Mouse (Mus musculus) right cerebral cortex, postnatal 14 days (tissue): ENCODE measurements around the gene Chia1.
A peak's percentile ranks its signal among the peaks of the same experiment; 100 is the strongest.
"Not testable (repeated sequence)": the region's sequence is repeated elsewhere in the genome, so short reads cannot be mapped to it uniquely, and the experiment has no call there.

Experiments used
- DNase-seq: peaks from one replicate; pipeline ENCODE4 v3.0.0; 2022

Chia1 gene

GRCm38 (mm10) chr3:106112929-106113328, at the start of gene Chia1:
Gene Chia1, plus strand, starts transcription at chr3:106113229.
- DNase-seq = no peak

DNA sequence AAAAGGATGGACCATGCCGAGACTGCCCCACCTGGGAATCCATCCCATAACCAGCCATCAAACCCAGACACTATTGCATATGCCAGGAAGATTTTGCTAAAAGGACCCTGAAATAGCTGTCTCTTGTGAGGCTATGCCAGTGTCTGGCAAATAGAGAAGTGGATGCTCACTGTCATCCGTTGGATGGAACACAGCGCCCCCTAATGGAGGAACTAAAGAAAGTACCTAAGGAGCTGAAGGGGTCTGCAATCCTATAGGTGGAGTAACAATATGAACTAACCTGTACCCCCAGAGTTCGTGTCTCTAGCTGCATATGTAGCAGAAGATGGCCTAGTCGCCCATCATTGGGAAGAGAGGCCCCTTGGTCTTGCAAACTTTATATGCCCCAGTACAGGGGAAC, 45.3 kb upstream of the Chia1 start:
- not testable (repeated sequence) for DNase-seq

DNA sequence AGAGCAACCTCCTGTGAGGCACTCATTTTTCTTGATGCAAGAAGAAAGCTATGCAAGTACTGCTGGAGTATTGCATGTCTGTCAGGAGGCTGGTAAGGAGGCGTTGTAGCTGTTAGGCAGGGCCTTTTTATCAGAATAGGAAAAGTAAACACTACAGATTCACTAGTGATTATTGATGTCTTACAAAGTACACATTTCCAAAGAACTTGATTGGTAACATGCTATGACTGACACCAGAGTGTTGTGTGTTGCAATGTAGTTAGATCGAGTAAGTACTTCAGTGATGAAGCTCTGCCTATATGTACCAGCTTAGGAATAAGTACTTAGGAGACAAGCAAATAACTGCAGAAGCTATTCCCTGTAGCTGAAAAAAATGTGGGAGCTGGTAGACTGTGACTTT, 42.0 kb upstream of the Chia1 start:
- no peak for DNase-seq

- DNase-seq = no peak
Observed at GRCm38 (mm10) chr3:106074824-106075223, 38.2 kb upstream of the Chia1 start.

DNA sequence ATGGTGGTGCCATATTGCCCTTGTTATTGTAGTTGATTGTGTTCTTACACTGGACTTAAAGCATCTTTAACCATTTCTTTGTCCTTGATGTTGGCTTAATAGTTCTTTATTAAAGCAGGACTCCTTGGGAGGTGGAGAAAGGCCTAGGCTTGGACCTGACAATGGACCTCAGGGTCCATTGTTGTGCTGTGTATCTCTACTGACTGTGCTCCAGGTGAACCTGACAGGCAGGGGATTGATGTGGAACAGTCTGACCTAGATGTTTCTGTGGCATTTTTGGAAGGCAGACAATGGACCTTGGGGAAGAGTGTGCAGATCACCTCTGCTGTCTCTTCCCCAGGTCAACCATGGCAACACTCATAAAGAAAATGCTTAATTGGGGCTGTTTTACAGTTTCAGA, 14.0 kb downstream of the Chia1 start:
- DNase-seq = no peak

GRCm38 (mm10) chr3:106128807-106129493, 15.9 kb downstream of the Chia1 start:
- DNase-seq = no peak

DNA sequence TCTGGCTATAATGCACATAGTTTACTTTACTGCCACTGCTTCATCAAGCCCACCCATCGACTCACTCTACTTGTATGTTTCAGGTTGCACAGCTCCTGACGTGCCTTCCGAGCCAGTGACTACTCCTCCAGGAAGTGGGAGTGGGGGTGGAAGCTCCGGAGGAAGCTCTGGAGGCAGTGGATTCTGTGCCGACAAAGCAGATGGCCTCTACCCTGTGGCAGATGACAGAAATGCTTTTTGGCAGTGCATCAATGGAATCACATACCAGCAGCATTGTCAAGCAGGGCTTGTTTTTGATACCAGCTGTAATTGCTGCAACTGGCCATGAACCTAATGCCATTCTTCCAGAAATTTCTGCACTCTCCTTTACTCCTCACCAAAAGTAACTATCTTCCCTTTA, 18.7 kb downstream of the Chia1 start:
- DNase-seq = peak; percentile 52

GRCm38 (mm10) chr3:106144081-106144480, 31.1 kb downstream of the Chia1 start:
- DNase-seq = no peak

GRCm38 (mm10) chr3:106154413-106154812, 41.4 kb downstream of the Chia1 start:
- DNase-seq = no peak

DNA sequence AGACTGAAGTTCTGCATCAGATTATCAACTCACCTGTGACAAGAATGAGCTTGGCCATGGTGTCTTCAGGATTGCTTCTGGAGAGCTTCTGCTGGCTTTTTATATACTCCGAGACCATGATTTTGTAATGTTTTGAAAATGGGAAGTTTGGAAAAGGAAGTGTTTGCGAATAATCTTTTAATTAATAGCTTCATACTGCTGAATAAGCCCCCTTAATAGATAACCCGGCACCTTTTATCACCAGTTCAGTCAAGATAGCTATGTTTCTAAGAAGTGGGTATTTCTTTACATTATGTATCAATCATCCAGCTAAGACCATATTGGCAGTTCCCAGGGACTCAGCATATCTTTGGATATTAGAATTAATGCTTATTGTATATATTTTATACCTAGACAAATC, 54.4 kb downstream of the Chia1 start, which contains the start of gene Chil3:
Chil3 (minus strand) TSS at position 101 of the 400 bp plus-strand sequence.
- DNase-seq = no peak

- DNase-seq = no peak
Observed at GRCm38 (mm10) chr3:106170522-106171053, 57.6 kb downstream of the Chia1 start.

- DNase-seq = no peak
Observed at GRCm38 (mm10) chr3:106171135-106171731, 58.2 kb downstream of the Chia1 start.

- DNase-seq = not testable (repeated sequence)
Observed at GRCm38 (mm10) chr3:106172506-106172905, 59.5 kb downstream of the Chia1 start.

GRCm38 (mm10) chr3:106174971-106175370, 61.9 kb downstream of the Chia1 start:
- DNase-seq = not testable (repeated sequence)

DNA sequence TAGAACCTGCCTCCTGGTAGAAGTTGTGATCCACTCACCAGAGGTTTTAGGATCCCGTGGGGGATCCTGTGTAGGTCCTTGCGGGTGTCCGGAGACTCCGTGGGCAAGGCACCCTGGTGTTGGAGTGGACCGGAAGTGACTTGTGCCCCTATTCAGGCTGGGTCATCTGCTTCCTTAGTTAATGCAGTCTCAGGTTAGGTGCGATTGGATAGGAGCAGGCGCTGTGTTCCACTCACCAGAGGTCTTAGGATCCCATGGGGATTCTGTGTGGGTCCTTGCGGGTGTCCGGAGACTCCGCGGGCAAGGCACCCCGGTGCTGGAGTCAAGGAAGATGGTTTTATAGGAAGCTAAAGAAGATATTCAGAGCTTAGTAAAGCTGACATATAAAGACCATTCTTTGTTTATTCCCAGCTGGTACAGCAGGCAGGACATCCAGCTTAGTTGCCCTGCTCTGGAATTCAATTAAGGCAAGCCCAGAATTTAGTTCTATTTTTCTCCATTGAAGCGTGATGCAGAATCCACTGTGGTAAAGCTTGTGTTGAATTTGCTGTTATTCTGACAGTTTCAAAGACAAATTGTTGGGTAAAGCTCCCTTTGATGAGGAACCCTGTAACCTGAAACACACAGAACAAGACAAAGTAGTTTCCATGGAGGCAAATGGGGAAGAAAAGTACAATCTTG, 64.6 kb downstream of the Chia1 start:
- no peak for DNase-seq
